Mouse (Mus musculus): ENCODE measurements around the gene Car9.

DNA sequence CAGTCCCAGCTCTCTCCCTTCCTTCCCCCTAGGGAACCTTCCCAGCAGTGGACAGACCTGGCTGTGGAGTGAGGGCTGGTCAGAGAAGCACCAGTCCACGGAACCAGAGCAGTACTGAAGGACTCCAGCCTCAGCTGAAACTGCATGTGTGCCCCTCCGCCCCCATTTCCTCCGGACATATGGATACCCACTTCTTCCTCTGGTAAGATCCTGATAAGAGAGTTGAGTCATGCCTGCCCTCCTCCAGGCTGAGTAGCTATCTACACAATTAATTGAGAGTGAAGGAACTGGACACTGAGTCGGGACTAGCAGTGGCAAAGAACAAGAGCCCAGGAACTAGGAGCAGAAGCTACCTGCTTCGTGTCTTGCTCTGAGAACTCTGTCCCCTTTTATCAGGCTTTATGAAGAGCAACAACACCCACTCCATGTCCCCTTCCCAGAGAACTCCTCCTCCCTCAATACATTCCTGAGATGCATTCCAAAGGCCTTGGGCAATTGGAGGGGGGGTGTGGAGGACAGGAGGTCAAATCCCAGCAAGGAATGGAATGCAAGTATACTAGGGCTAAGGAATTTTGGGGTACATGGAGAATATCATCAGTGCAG, 51.4 kb downstream of the Car9 start:
- TF ChIP-seq CTCF (IDR thresholded peaks at IDR 0.05 in 2 of 3, conservative IDR thresholded peaks at IDR 0.05 in 1 of 3; ENCODE audit: control insufficient read depth in 1 of 3, insufficient read depth in 1 of 3, low read depth in 2 of 3, low read length in 3 of 3, poor library complexity in 1 of 3, severe bottlenecking in 1 of 3): no peak
- TF ChIP-seq POLR2A (IDR thresholded peaks at IDR 0.05; ENCODE audit: control insufficient read depth in 1 of 2, insufficient read depth in 1 of 2, low read depth in 1 of 2, low read length in 2 of 2, poor library complexity in 1 of 2): peak in 1 of 2 experiments; percentile 32; a peak in 1 of 4 replicates
- no peak for TF ChIP-seq USF1 (IDR thresholded peaks at IDR 0.05; ENCODE audit: low read depth, low read length)
- TF ChIP-seq MXI1 (IDR thresholded peaks at IDR 0.05; ENCODE audit: low read depth, low read length): peak; percentile 38; the same call in 1 of the 2 replicates
- no peak for TF ChIP-seq ZKSCAN1 (IDR thresholded peaks at IDR 0.05; ENCODE audit: low read depth, low read length)
- TF ChIP-seq TCF12 (IDR thresholded peaks at IDR 0.05; ENCODE audit: low read depth, low read length): no peak
- TF ChIP-seq GATA1 (IDR thresholded peaks at IDR 0.05; ENCODE audit: low read depth, low read length): peak; percentile 80
- TF ChIP-seq KAT2A (conservative IDR thresholded peaks at IDR 0.05; ENCODE audit: low read depth, low read length): no peak
- TF ChIP-seq POLR2AphosphoS2 (IDR thresholded peaks at IDR 0.05; ENCODE audit: low read length): no peak
- peak; percentile 40; the same call in 1 of the 2 replicates for TF ChIP-seq BHLHE40 (IDR thresholded peaks at IDR 0.05; ENCODE audit: borderline replicate concordance, low read depth, low read length)
- TF ChIP-seq EP300 (IDR thresholded peaks at IDR 0.05; ENCODE audit: low read depth in 1 of 2, low read length in 2 of 2): peak; percentile 85 to 87
